Mouse (Mus musculus) liver, adult 2 months (tissue): ENCODE measurements around the gene Nek6.

ENCODE experiments used
- CTCF ChIP-seq: fragments of 200-500 bp; IDR thresholded peaks from 2 replicates; pipeline ENCODE4 v1.5.1; 2011; ENCODE audit warnings: low read depth, low read length, control low read depth
- POLR2A ChIP-seq: fragments of 200-500 bp; IDR thresholded peaks from 2 replicates; pipeline ENCODE4 v1.6.1; 2011; ENCODE audit warnings: low read length, control low read depth; ENCODE audit not compliant: insufficient read depth; ENCODE audit errors: extremely low read depth

GRCm38 (mm10) chr2:38501606-38502005 lies 9.8 kb upstream of the Nek6 start:
- TF ChIP-seq CTCF (no peak), POLR2A (no peak)
